Mouse (Mus musculus) midbrain, embryonic 14.5 days (tissue): Measurements from ENCODE around the gene Lyg1. TPM values are rescaled to one million over a fixed set of nuclear protein-coding genes. Genes with fewer than 3 reads are reported as not detected.

ENCODE experiments used
- polyA plus RNA-seq: library from polyadenylated mRNA; unstranded; fragments of >200 nt; fragmentation: Nextera tagmentation; extraction: Ambion mirVana; gene quantifications from 2 replicates; pipeline ENCODE4 v1.2.1, GENCODE M21; 2014

Lyg1 gene
- polyA plus RNA-seq, 1 experiment from 2014 or later: not detected

Other genes starting within 250 kb of the Lyg1 start
- gene 2010300C02Rik, start 237.7 kb downstream of the Lyg1 start, polyA plus RNA-seq: 1.3 and 1.9 TPM in 2 replicates
- gene Tsga10, start 91.3 kb downstream of the Lyg1 start, polyA plus RNA-seq: 20.8 and 23.3 TPM in 2 replicates
- gene Lipt1, start 86.0 kb downstream of the Lyg1 start, polyA plus RNA-seq: 6.8 and 9.1 TPM in 2 replicates
- gene Mitd1, start 67.3 kb downstream of the Lyg1 start, polyA plus RNA-seq: 13.7 and 14.7 TPM in 2 replicates
- 275 and 310 TPM in 2 replicates for gene Mrpl30, start 67.3 kb downstream of the Lyg1 start, polyA plus RNA-seq
- gene Lyg2, start 41.3 kb downstream of the Lyg1 start, polyA plus RNA-seq: not detected in 2 replicates
- 137 and 153 TPM in 2 replicates for gene Txndc9, start 40.1 kb upstream of the Lyg1 start, polyA plus RNA-seq
- gene Eif5b, start 40.3 kb upstream of the Lyg1 start, polyA plus RNA-seq: 20.7 and 23.9 TPM in 2 replicates
- 34.7 and 35.8 TPM in 2 replicates for gene Rev1, start 172.0 kb upstream of the Lyg1 start, polyA plus RNA-seq